Mouse (Mus musculus) effector memory CD4-positive, alpha-beta T cell, adult 5 months (primary cell): ENCODE results near the gene Ddhd1. TPM values are rescaled to one million over a fixed set of nuclear protein-coding genes. Genes with fewer than 3 reads are reported as not detected.

Source experiments
- polyA plus RNA-seq: library from polyadenylated mRNA; unstranded; fragments of 100-300 nt; shearing (Covaris generic); gene quantifications from one replicate; pipeline ENCODE4 v1.2.1, GENCODE M21; 2017

Ddhd1 gene
- 33.0 TPM for polyA plus RNA-seq

GRCm38 (mm10) chr14:45657641-45658611, at the start of gene Ddhd1:
Gene Ddhd1, minus strand, starts transcription at chr14:45658143.

Other genes with a start within 250 kb of the Ddhd1 start
- gene Fermt2, start 128.0 kb downstream of the Ddhd1 start, polyA plus RNA-seq, result 0.26 TPM